Mouse (Mus musculus) forebrain, postnatal 0 days (tissue): ENCODE measurements around the gene Mgp. TPM values are rescaled to one million over a fixed set of nuclear protein-coding genes. Genes with fewer than 3 reads are reported as not detected.
A peak's percentile ranks its signal among the peaks of the same experiment; 100 is the strongest.

Experiments used
- ATAC-seq: fragments of 200-750 bp; cut with Nextera tagmentation; 2 replicates; pipeline ENCODE4 v1.8.0; 2017; ENCODE audit warnings: mild to moderate bottlenecking, moderate library complexity
- DNase-seq: peaks from one replicate; pipeline ENCODE4 v3.0.0-alpha.2; 2015
- H3K27ac ChIP-seq: fragments of 300-500 bp; sonication (generic); 2 replicates; pipeline ENCODE4 v1.5.1; 2014; ENCODE audit warnings: low read depth, mild to moderate bottlenecking, antibody characterized with exemption, low read length, moderate library complexity, mixed read lengths
- H3K27me3 ChIP-seq: fragments of 300-500 bp; sonication (generic); 2 replicates; pipeline ENCODE4 v1.6.1; 2014; ENCODE audit warnings: mild to moderate bottlenecking, low read length, mixed read lengths; ENCODE audit not compliant: insufficient read depth
- H3K36me3 ChIP-seq: fragments of 300-500 bp; sonication (generic); 2 replicates; pipeline ENCODE4 v1.6.1; 2014; ENCODE audit warnings: mild to moderate bottlenecking, moderate library complexity; ENCODE audit not compliant: insufficient read depth
- H3K4me1 ChIP-seq: fragments of 300-500 bp; sonication (generic); 2 replicates; pipeline ENCODE4 v1.6.1; 2014; ENCODE audit warnings: antibody characterized with exemption; ENCODE audit not compliant: insufficient read depth
- H3K4me2 ChIP-seq: fragments of 300-500 bp; sonication (generic); 2 replicates; pipeline ENCODE4 v1.6.1; 2014; ENCODE audit warnings: low read depth, mild to moderate bottlenecking, moderate library complexity
- H3K4me3 ChIP-seq: fragments of 300-500 bp; sonication (generic); 2 replicates; pipeline ENCODE4 v1.5.1; 2014; ENCODE audit warnings: low read depth, low read length, mixed read lengths
- H3K9ac ChIP-seq: fragments of 300-500 bp; sonication (generic); 2 replicates; pipeline ENCODE4 v1.6.1; 2014; ENCODE audit warnings: mild to moderate bottlenecking
- H3K9me3 ChIP-seq: fragments of 300-500 bp; sonication (generic); 2 replicates; pipeline ENCODE4 v1.6.1; 2016; ENCODE audit warnings: low read length
- CTCF ChIP-seq: sonication (generic); IDR thresholded peaks from 2 replicates; pipeline ENCODE4 v1.5.1; 2016; ENCODE audit warnings: antibody characterized with exemption, control low read depth, low read depth
- WGBS: fragments of 180-500 bp; shearing (Covaris S2); extraction: QIAGEN DNeasy Blood & Tissue Kit; methylation state at CpG from one replicate; pipeline ENCODE4 v1.1.7; 2014; 5-methylcytosine and 5-hydroxymethylcytosine counted together
- polyA plus RNA-seq: library from polyadenylated mRNA; unstranded; fragments of >200 nt; fragmentation: Nextera tagmentation; extraction: Ambion mirVana; gene quantifications from 2 replicates; pipeline ENCODE4 v1.2.1, GENCODE M21; 2015
- total RNA-seq: library from RNA; depleted of rRNA; stranded (reverse); fragments of >200 nt; gene quantifications from 2 replicates; pipeline ENCODE4 v1.2.3, GENCODE M21; 2014

Mgp gene
- total and polyA plus RNA-seq, 2 experiments from 2014 or later = 31.2 to 39.9 TPM

GRCm38 (mm10) chr6:136852348-136852747 lies 23.3 kb downstream of the Mgp start:
- no peaks in the 10 kb centered on the region for H3K36me3 ChIP-seq
- no peak for ATAC-seq
- no peaks in the 10 kb centered on the region for H3K27me3 ChIP-seq
- H3K27ac ChIP-seq = 0 out of 2 replicates have a peak overlapping the region, but pooled peaks have one; percentile 50
- H3K4me1 ChIP-seq = no peaks in the 10 kb centered on the region
- no peak overlapping the region for H3K4me3 ChIP-seq
- no peaks in the 10 kb centered on the region for H3K9me3 ChIP-seq
- WGBS = 72% methylated on average over 4 of the region's 4 CpGs
- no peak overlapping the region for H3K9ac ChIP-seq
- H3K4me2 ChIP-seq = no peak overlapping the region
- TF ChIP-seq CTCF = no peak
- DNase-seq = no peak

DNA sequence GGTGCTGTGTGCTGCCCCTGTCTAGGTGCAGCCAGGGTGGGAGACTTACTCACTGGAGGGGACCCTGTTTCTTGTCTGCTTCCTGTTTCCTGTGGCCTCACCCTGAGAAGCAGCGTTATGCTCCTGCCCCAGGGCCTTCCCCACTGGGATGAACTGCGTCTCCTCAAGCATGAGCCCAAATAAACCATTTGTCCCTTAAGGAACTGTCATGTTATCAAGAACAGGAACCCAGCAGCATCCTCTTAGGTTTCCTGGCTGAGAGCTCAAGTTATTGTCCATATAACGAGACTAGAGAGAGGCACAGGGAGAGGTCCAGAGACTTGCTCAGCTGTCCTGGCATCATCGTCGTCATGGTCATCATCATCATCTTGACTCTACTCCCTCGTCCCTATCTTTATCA lies 25.4 kb downstream of the Mgp start:
- no peaks in the 10 kb centered on the region for H3K9me3 ChIP-seq
- DNase-seq (no peak), ATAC-seq (no peak)
- H3K27me3 ChIP-seq = no peaks in the 10 kb centered on the region
- no peak overlapping the region for H3K27ac ChIP-seq
- H3K4me3 ChIP-seq = no peak overlapping the region
- TF ChIP-seq CTCF = no peak
- WGBS = 81% methylated on average over 6 of the region's 6 CpGs
- H3K4me2 ChIP-seq = no peak overlapping the region
- H3K4me1 ChIP-seq = no peaks in the 10 kb centered on the region
- H3K9ac ChIP-seq = no peak overlapping the region
- no peaks in the 10 kb centered on the region for H3K36me3 ChIP-seq

- Histone ChIP-seq H3K9me3 (no peaks in the 10 kb centered on the region), H3K9ac (no peak overlapping the region), H3K36me3 (no peaks in the 10 kb centered on the region), H3K27ac (no peak overlapping the region), H3K4me3 (no peak overlapping the region), H3K4me2 (no peak overlapping the region), H3K27me3 (no peaks in the 10 kb centered on the region), H3K4me1 (no peaks in the 10 kb centered on the region)
- TF ChIP-seq CTCF = no peak
- ATAC-seq = no peak
- WGBS = 86% methylated on average over 5 of the region's 5 CpGs
- DNase-seq = no peak
Measured at GRCm38 (mm10) chr6:136848971-136849370, 26.7 kb downstream of the Mgp start.

GRCm38 (mm10) chr6:136848399-136848798 lies 27.2 kb downstream of the Mgp start:
- 82% methylated on average over 8 of the region's 8 CpGs for WGBS
- no peak overlapping the region for H3K4me2 ChIP-seq

GRCm38 (mm10) chr6:136847790-136848189 lies 27.8 kb downstream of the Mgp start:
- no peaks in the 10 kb centered on the region for H3K9me3 ChIP-seq
- WGBS = 24% methylated on average over 2 of the region's 2 CpGs
- no peaks in the 10 kb centered on the region for H3K36me3 ChIP-seq
- no peak overlapping the region for H3K9ac ChIP-seq
- no peak for DNase-seq
- no peaks in the 10 kb centered on the region for H3K27me3 ChIP-seq
- H3K4me2 ChIP-seq = no peak overlapping the region
- peak; percentile 56 for TF ChIP-seq CTCF
- no peaks in the 10 kb centered on the region for H3K4me1 ChIP-seq
- ATAC-seq = no peak
- H3K27ac ChIP-seq = no peak overlapping the region
- no peak overlapping the region for H3K4me3 ChIP-seq

More at GRCm38 (mm10) chr6:136848399-136848798, 27.2 kb downstream of the Mgp start:
- no peak overlapping the region for H3K9ac ChIP-seq
- no peaks in the 10 kb centered on the region for H3K27me3 ChIP-seq
- no peaks in the 10 kb centered on the region for H3K9me3 ChIP-seq
- no peak for ATAC-seq
- no peak overlapping the region for H3K4me3 ChIP-seq
- no peak for DNase-seq
- no peak for TF ChIP-seq CTCF
- no peak overlapping the region for H3K27ac ChIP-seq
- no peaks in the 10 kb centered on the region for H3K36me3 ChIP-seq
- H3K4me1 ChIP-seq = no peaks in the 10 kb centered on the region

- no peak overlapping the region for H3K27ac ChIP-seq
- DNase-seq (no peak), ATAC-seq (no peak)
- H3K36me3 ChIP-seq = no peaks in the 10 kb centered on the region
- no peaks in the 10 kb centered on the region for H3K4me1 ChIP-seq
- no peak overlapping the region for H3K4me3 ChIP-seq
- TF ChIP-seq CTCF = no peak
- no peak overlapping the region for H3K4me2 ChIP-seq
- H3K9ac ChIP-seq = no peak overlapping the region
- no peaks in the 10 kb centered on the region for H3K9me3 ChIP-seq
- 94% methylated on average over 3 of the region's 3 CpGs for WGBS
- H3K27me3 ChIP-seq = no peaks in the 10 kb centered on the region
Measured at GRCm38 (mm10) chr6:136847267-136847666, 28.4 kb downstream of the Mgp start.

- Histone ChIP-seq H3K9ac (no peak overlapping the region), H3K4me2 (no peak overlapping the region), H3K4me1 (no peaks in the 10 kb centered on the region), H3K36me3 (no peaks in the 10 kb centered on the region), H3K4me3 (no peak overlapping the region), H3K9me3 (no peaks in the 10 kb centered on the region), H3K27ac (no peak overlapping the region), H3K27me3 (no peaks in the 10 kb centered on the region)
- no peak for ATAC-seq
- TF ChIP-seq CTCF = no peak
- WGBS = 70% methylated on average over 5 of the region's 5 CpGs
- DNase-seq = no peak
Measured at GRCm38 (mm10) chr6:136845706-136846480, 29.7 kb downstream of the Mgp start.
